Mouse (Mus musculus): ENCODE measurements around the gene Olfr653.

The Olfr653 gene

DNA sequence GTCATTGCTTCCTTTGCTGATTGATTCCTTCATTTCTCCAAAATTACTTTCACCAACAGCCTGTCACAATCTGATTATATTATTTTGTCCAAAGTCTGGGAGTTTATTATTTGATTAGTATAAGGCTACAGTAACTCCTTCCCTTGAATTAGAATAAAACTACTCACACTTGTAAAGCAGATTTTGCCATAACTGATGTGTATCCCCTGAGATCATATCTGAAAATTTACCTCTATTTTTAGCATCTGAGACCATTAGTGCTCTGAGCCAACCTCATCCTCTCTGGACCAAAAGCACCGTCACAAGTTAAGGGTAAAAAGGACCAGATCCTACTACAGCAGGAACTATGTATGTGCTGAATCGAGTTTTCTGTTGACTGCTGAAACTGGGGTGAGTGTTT, at the start of gene Olfr653:
TSS of gene Olfr653 (plus strand) at position 301 of the 400 bp plus-strand sequence.
- H3K27me3 ChIP-seq (ENCODE audit: control insufficient read depth, insufficient read depth, low read length, poor library complexity, severe bottlenecking) = no peaks in the 10 kb centered on the region
- DNase-seq (ENCODE audit: low read depth, low spot score) = no peak
- no peaks in the 10 kb centered on the region for H3K36me3 ChIP-seq (ENCODE audit: control insufficient read depth, insufficient read depth, low read length, poor library complexity, severe bottlenecking)

GRCm38 (mm10) chr7:104549833-104550232, 27.3 kb upstream of the Olfr653 start, which contains the start of gene Olfr651:
Olfr651 (plus strand) TSS chr7:104550133.
- DNase-seq (ENCODE audit: low read depth, low spot score) = no peak
- Histone ChIP-seq H3K27me3 (ENCODE audit: control insufficient read depth, insufficient read depth, low read length, poor library complexity, severe bottlenecking) (no peaks in the 10 kb centered on the region), H3K36me3 (ENCODE audit: control insufficient read depth, insufficient read depth, low read length, poor library complexity, severe bottlenecking) (no peaks in the 10 kb centered on the region)

DNA sequence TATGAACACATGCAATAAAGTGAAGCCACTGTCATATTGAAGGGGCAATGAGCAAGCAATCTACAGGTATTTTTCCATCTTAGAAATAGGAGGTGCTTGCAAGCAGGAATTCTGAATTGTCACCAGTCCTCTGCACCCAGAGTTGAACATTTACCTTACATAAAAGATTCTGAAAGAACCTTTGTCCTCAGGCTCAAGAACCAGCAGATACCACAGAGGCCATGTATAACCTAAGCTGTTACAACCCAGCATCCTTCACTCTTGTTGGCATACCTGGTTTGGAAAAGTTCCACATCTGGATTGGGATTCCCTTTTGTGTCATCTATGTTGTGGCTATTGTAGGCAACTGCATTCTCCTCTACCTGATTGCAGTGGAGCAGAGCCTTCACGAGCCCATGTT, 24.4 kb upstream of the Olfr653 start:
- DNase-seq (ENCODE audit: low read depth, low spot score) = no peak
- Histone ChIP-seq H3K27me3 (ENCODE audit: control insufficient read depth, insufficient read depth, low read length, poor library complexity, severe bottlenecking) (no peaks in the 10 kb centered on the region), H3K36me3 (ENCODE audit: control insufficient read depth, insufficient read depth, low read length, poor library complexity, severe bottlenecking) (no peaks in the 10 kb centered on the region)

GRCm38 (mm10) chr7:104560601-104561000, 16.5 kb upstream of the Olfr653 start, which contains the start of gene Olfr652:
Olfr652 (plus strand) TSS chr7:104560901.
- H3K27me3 ChIP-seq (ENCODE audit: control insufficient read depth, insufficient read depth, low read length, poor library complexity, severe bottlenecking) = no peaks in the 10 kb centered on the region
- DNase-seq (ENCODE audit: low read depth, low spot score) = no peak
- no peaks in the 10 kb centered on the region for H3K36me3 ChIP-seq (ENCODE audit: control insufficient read depth, insufficient read depth, low read length, poor library complexity, severe bottlenecking)

- no peak for DNase-seq (ENCODE audit: low read depth, low spot score)
- H3K36me3 ChIP-seq (ENCODE audit: control insufficient read depth, insufficient read depth, low read length, poor library complexity, severe bottlenecking) = no peaks in the 10 kb centered on the region
- H3K27me3 ChIP-seq (ENCODE audit: control insufficient read depth, insufficient read depth, low read length, poor library complexity, severe bottlenecking) = no peaks in the 10 kb centered on the region
Observed at GRCm38 (mm10) chr7:104580846-104581245, 3.7 kb downstream of the Olfr653 start.

- DNase-seq (ENCODE audit: low read depth, low spot score) = no peak
- no peaks in the 10 kb centered on the region for H3K27me3 ChIP-seq (ENCODE audit: control insufficient read depth, insufficient read depth, low read length, poor library complexity, severe bottlenecking)
- no peaks in the 10 kb centered on the region for H3K36me3 ChIP-seq (ENCODE audit: control insufficient read depth, insufficient read depth, low read length, poor library complexity, severe bottlenecking)
Observed at GRCm38 (mm10) chr7:104581429-104581828, 4.3 kb downstream of the Olfr653 start.

DNA sequence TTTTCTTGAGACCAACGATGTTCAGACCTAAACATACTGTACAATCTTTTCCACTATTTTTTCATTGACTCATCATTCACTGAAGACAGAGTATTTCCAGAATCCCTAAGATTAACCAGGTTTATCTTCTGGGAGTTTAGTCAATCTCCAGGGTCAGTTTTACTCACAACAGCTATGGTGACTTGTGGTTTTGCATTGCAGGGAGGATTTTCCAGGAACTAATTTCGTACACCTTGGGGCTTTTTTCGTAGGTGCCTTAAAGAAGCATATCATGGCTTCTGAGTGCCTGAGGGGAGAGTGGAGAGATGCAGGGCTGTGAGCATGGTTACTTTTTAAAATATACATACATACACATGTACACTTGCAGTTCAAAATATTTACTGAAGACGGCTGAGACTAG, 9.6 kb downstream of the Olfr653 start, which contains the start of gene Olfr654:
TSS of gene Olfr654 (plus strand) at position 301 of the 400 bp plus-strand sequence.
- Histone ChIP-seq H3K36me3 (ENCODE audit: control insufficient read depth, insufficient read depth, low read length, poor library complexity, severe bottlenecking) (no peaks in the 10 kb centered on the region), H3K27me3 (ENCODE audit: control insufficient read depth, insufficient read depth, low read length, poor library complexity, severe bottlenecking) (no peaks in the 10 kb centered on the region)
- no peak for DNase-seq (ENCODE audit: low read depth, low spot score)

DNA sequence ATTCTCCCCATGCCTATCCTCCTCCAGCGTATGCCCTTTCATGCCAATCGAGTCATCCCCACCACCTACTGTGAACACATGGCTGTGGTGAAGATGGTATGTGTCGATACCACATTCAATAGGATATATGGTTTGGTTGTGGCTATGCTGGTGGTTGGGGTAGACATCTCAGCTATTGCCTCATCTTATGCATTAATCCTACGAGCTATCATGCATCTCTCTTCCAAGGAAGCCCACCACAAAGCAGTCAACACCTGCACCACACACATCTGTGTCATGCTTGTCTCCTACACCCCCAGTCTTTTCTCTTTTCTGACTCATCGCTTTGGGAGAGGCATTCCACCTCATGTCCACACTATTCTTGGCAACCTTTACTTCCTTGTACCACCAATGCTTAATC, 11.2 kb downstream of the Olfr653 start:
- Histone ChIP-seq H3K36me3 (ENCODE audit: control insufficient read depth, insufficient read depth, low read length, poor library complexity, severe bottlenecking) (no peaks in the 10 kb centered on the region), H3K27me3 (ENCODE audit: control insufficient read depth, insufficient read depth, low read length, poor library complexity, severe bottlenecking) (no peaks in the 10 kb centered on the region)
- no peak for DNase-seq (ENCODE audit: low read depth, low spot score)

- no peaks in the 10 kb centered on the region for H3K27me3 ChIP-seq (ENCODE audit: control insufficient read depth, insufficient read depth, low read length, poor library complexity, severe bottlenecking)
Observed at GRCm38 (mm10) chr7:104601679-104602078, 24.6 kb downstream of the Olfr653 start, which contains the start of gene Olfr655. Olfr655 (minus strand) TSS chr7:104601779.

DNA sequence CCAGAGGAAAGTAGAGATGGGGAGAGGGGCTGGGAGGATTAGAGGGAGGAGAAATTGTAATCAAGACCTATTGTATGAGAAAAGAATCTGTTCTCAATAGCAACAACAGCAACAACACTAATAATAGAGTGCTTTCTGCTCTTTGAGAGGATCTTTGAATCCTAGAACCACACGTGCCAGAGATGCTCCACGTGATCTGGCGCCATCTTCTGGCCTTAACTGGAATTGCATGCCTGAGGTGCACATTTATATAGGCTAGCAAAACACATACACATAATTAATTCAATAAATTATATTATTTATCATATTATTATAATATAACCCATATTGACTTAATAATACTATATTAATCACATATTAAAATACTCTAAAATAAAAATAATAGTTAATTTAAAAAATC, 26.1 kb downstream of the Olfr653 start:
- Histone ChIP-seq H3K27me3 (ENCODE audit: control insufficient read depth, insufficient read depth, low read length, poor library complexity, severe bottlenecking) (no peaks in the 10 kb centered on the region), H3K36me3 (ENCODE audit: control insufficient read depth, insufficient read depth, low read length, poor library complexity, severe bottlenecking) (no peaks in the 10 kb centered on the region)
- peak; percentile 84 for DNase-seq (ENCODE audit: low read depth, low spot score)

More at GRCm38 (mm10) chr7:104601679-104602078, 24.6 kb downstream of the Olfr653 start, which contains the start of gene Olfr655:
- H3K36me3 ChIP-seq (ENCODE audit: control insufficient read depth, insufficient read depth, low read length, poor library complexity, severe bottlenecking) = no peaks in the 10 kb centered on the region
- no peak for DNase-seq (ENCODE audit: low read depth, low spot score)

DNA sequence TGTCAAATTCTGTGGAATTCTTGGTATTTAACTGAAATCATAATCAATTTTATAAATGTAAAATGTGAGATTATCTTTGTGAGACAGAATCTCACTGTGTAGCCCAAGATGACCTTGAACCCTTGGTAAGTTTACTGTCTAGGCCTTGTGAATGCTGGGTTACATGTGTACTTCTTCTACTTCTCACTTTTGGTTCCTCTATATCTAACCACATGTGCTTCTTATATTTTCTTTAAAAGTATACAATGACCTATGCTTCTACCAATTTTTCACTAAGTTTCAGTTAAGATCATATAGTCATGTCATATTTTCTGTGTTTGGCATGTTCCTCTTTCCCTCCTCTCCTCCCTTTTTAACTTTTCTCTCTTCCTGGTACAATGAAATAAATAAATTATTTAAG, 27.6 kb downstream of the Olfr653 start:
- Histone ChIP-seq H3K27me3 (ENCODE audit: control insufficient read depth, insufficient read depth, low read length, poor library complexity, severe bottlenecking) (no peaks in the 10 kb centered on the region), H3K36me3 (ENCODE audit: control insufficient read depth, insufficient read depth, low read length, poor library complexity, severe bottlenecking) (no peaks in the 10 kb centered on the region)
- no peak for DNase-seq (ENCODE audit: low read depth, low spot score)

- no peak for DNase-seq (ENCODE audit: low read depth, low spot score)
- no peaks in the 10 kb centered on the region for H3K36me3 ChIP-seq (ENCODE audit: control insufficient read depth, insufficient read depth, low read length, poor library complexity, severe bottlenecking)
Observed at GRCm38 (mm10) chr7:104613655-104614054, 36.5 kb downstream of the Olfr653 start, which contains the start of gene Olfr656. Olfr656 (plus strand) TSS chr7:104613955.

DNA sequence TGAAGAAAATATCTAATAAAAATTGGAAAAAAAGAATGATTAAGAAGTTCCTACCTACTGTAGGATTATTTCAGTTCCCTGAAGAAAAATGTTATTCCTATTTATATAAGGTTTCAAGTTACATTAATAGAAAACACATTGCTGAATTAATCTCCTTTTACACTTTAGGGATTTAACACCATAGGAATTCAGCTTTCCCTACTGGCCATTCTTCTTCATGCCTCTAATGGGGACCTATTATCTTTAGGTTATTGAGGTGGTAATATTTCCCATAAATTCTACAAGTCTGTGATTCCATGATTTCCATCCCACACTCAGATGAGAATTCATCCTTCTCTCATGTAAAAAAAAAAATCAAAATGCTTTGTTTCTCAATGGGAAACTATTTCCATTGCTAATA, 47.4 kb downstream of the Olfr653 start, which contains the start of gene Olfr657:
TSS of gene Olfr657 (plus strand) at position 301 of the 400 bp plus-strand sequence.
- Histone ChIP-seq H3K36me3 (ENCODE audit: control insufficient read depth, insufficient read depth, low read length, poor library complexity, severe bottlenecking) (no peaks in the 10 kb centered on the region), H3K27me3 (ENCODE audit: control insufficient read depth, insufficient read depth, low read length, poor library complexity, severe bottlenecking) (no peaks in the 10 kb centered on the region)
- no peak for DNase-seq (ENCODE audit: low read depth, low spot score)

More at GRCm38 (mm10) chr7:104613655-104614054, 36.5 kb downstream of the Olfr653 start, which contains the start of gene Olfr656:
- no peaks in the 10 kb centered on the region; the same call in 1 of the 2 replicates for H3K27me3 ChIP-seq (ENCODE audit: control insufficient read depth, insufficient read depth, low read length, poor library complexity, severe bottlenecking)
